Mouse (Mus musculus) urinary bladder, adult 18-20 months (tissue): ENCODE measurements around the gene Oas1g.
"Not testable (repeated sequence)": the region's sequence is repeated elsewhere in the genome, so short reads cannot be mapped to it uniquely, and the experiment has no call there.

Experiments
- DNase-seq, 2 experiments: peaks; one replicate each; pipeline ENCODE4 v3.0.0; 2022; ENCODE audit warnings: low spot score in 2 of 2, mixed read lengths in 2 of 2

The Oas1g gene

DNA sequence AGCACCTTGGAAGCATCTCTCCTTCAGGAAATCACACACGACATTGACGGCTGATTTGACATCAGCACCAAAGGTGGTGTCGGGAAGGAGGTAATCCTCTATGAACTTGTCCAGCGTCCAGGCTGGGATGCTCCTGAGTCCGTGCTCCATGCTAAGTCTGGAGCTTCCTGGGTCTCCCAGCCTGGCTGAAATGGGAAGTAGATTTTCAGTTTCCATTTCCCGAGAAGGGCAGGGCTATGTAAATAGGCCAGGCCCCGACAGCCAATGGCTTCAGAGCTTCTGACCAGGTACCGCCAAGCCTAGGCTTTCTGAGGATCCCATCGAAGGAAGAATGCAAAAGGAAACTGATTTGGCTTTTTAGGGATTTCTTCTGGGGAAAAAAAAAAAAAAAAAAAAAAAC lies at the start of gene Oas1g:
Gene Oas1g (minus strand): TSS at position 201 of the 400 bp plus-strand sequence.
- not testable (repeated sequence) for DNase-seq

DNA sequence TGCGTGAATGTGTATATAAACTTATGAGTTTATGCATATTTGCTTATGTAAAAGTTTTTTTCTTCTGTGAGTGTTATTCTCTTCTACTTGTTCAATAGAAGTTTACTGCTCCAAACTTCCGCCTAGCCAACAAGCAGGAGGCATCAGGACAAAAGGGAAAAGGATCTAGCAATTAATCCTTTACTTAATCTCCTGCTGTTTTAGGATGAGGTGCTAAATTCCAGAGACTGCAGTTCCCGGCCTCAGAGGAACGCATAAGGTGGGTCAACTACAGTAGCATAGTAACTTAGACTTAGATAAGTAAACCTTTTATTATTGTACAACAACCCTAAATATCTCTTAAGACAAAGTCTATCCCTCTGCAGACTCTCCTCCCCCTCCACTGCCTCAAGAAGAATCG lies 46.6 kb upstream of the Oas1g start:
- no peak for DNase-seq

DNA sequence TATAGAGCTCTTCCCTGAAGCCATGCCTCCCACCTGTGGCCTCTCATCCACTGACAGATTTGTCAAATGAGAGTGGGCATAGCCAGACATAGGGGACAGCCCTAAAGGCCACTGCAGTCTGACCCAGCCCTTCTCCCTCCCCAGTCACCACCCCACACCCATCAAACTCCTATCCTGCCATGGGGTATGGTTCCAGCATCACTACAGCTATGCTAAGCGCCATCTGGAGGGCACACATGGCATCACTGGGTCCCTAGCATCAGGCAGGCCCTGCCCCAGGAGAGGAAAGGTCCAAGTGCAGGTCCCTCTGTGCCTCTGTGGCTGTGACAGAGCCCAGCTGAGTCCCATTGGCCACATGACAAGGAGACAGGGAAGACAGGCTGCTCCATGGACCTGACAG lies 39.6 kb upstream of the Oas1g start:
- no peak for DNase-seq

DNA sequence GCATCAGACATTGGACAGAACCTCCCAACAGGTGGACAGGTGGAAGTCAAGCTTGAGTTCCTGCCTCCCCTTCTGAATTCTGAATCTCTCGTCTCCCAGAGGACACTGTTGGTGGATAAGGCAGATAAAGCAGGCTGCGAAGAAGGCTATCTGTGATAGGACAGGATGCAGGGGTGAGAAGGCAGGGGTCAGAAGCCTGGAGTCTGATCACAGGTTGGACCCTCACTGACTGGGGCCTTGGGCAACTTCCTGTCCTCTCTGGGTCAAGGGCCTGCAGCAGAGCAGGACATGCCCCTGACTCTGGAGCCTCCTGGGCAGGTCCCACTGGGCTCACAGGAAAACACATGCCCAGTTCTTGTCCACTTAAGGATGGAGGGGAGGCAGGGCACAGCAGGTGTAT lies 38.9 kb upstream of the Oas1g start:
- DNase-seq: not testable (repeated sequence)

DNA sequence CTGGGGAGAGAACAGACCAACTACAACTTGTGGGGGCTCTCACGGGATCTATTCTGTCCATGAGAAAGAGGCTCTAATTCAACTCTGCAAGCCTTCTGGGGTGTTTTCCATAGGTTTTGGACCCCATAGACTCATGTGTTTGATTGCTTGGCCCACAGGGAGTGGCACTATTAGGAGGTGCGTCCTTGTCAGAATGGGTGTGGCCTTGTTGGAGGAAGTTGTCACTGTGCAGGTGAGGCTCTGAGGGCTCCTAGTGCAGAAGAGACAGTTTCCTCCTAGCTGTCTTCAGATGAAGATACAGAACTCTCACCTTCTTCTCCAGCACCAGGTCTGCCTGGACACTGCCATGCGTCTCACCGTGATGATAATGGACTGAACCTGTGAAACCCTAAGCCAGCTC lies 37.1 kb upstream of the Oas1g start:
- not testable (repeated sequence) for DNase-seq

DNA sequence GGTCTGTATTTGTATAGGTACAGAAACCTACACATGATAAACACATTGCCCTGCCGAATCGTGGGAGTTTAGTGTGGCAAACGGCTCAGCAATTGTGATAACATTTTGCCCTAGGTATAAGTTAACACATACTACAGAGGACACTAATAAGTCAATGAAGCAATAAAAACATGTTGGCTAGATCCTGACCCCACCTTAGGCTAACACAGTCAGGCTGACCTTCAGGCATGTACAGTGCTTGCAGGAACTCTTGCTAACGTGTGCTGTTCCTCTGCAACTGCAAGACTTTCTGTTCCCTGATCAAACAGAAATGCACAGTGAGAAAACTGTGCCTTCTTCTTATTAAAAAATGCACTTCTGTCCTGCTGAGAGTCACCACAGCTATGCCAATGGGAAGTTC lies 36.6 kb upstream of the Oas1g start:
- no peak for DNase-seq

DNA sequence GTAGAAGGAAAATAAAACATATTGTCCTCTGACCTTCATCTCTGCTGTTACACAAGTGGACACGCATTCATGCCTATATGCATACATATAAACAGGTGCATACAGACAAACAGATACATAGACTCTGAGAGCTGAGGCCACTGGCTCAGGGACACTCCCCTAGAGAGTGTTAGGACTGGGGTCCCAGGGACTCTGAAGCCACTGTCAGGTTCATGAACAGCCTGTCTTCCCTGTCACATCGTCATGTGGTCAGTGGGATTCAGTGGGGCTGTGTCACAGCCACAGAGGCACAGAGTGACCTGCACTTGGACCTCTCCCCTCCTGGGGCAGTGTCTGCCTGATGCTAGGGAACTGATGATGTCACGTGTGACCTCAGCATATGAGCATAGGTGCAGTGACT lies 32.9 kb upstream of the Oas1g start:
- DNase-seq: no peak

DNA sequence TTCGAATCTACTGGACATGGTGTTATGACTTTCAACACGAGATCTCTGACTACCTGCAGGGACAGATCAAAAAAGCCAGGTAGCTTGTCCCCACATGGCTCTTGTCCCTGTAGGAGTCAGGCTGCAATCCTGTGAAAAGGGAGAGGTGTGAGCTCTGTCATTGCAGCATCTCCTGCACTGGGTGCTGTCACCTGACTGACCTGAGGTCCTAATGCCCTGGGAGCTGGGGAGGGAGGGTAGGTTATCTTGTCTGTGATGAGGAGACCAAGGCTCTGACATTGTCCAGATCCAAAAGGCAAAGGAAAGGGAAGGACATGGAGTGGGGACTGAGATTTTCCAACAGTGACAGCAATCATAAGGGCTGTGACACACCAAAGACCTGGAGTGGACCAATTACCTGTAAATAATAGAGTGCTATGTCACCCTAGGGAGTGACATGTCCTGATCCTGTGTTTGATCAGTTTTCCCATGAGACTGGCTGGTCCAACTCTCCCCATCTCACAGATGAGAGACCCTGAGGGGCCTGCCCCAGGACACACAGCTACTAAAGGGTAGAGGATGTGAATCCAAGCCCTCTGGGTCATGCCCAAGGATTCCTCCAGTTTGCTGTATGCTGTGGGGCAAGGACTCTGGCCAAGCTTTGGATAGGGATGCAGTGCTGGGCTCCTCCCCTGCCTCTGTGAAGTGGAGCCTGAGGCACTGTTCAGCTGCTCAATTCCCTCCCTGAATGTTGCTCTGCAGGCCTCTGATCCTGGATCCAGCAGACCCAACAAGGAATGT lies 31.9 kb upstream of the Oas1g start:
- not testable (repeated sequence) for DNase-seq

DNA sequence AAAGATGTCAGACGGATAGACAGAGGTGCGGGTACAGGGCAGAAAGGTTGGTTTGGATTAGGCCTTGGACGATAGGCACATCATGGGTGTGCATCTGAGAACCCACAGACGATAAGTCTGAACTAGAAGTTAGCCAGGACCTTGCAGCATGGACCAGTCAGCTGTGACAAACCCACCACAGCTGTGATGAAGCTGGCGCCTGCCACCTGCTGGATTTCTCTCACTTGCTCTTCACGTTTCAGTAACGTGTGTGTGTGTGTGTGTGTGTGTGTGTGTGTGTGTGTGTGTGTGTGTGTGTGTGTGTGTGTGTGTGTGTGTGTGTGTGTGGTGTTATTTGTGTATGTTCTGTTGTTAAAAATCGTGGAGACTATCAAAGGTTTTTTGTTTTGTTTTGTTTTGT lies 26.8 kb upstream of the Oas1g start, which contains the start of gene Oas1d:
Gene Oas1d (plus strand): TSS at position 333 of the 400 bp plus-strand sequence.
- not testable (repeated sequence) for DNase-seq

DNA sequence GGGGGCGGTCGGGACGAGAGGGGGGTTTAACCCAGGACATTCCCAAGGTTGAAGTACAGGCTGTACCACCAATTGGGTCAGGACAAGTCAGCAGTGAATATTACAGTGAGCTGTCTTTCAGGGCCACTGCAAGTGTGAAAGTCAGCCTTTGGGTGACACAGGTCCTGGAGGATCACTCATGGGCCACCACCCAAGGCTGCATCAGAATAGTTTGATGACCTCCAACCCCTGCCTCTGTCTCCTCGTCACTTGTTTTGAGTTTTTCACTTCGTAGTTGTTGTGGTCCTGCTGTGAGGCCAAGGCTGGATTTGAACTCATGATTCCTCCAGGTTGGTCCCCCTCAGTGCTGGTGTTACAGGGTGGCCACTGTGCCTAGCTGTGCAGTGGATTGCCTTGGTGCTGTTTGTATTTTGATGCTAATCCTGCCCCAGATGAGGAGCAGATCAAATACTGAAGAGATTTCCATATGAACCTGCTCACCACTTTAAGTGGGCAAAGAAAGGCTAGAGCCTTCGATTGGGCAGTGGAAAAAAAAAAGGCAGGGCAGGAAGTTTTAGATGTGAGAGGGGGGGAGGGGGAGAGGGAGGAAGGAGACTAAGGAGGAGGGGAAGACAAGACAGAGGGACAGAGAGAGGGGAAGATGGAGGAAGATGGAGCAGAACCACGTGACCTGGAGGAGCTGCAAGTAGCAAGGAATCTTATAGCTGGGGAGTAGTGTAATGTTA lies 20.9 kb upstream of the Oas1g start:
- no peak for DNase-seq

DNA sequence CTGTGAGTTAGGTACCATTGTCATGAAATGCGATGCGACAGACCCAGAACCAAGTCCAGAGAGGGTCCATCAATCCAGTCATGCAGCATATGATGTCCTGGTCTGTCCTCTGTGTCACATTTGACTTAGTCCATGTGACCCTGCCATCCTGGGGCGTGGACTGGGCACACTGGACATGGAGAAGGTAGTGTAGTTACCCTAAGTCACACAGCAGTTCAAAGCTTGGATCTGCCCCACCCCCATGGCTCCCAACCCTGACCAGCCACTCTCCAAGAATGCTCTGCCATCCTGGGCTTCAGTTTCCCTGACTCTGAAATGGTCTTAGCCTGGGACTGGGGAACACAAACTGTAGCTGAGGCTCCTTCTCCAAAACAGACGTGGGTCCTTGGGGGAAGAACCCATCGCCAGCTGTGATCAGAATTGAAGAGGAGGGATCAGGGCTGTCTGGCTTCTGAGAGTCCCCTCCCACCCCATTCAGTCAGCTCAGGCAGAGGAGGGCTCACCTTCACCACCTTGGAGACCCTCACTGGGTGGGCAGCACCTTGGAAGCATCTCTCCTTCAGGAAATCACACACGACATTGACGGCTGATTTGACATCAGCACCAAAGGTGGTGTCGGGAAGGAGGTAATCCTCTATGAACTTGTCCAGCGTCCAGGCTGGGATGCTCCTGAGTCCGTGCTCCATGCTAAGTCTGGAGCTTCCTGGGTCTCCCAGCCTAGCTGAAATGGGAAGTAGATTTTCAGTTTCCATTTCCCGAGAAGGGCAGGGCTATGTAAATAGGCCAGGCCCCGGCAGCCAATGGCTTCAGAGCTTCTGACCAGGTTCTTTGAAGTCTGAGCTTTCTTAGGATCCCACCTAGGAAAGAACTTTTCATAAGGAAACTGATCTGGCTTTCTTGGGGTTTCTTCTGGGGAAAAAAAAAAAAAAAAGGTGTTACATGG lies 19.6 kb upstream of the Oas1g start, which contains the start of gene Oas1a:
Gene Oas1a (minus strand): TSS at position 731 of the 943 bp plus-strand sequence.
- DNase-seq: not testable (repeated sequence)

DNA sequence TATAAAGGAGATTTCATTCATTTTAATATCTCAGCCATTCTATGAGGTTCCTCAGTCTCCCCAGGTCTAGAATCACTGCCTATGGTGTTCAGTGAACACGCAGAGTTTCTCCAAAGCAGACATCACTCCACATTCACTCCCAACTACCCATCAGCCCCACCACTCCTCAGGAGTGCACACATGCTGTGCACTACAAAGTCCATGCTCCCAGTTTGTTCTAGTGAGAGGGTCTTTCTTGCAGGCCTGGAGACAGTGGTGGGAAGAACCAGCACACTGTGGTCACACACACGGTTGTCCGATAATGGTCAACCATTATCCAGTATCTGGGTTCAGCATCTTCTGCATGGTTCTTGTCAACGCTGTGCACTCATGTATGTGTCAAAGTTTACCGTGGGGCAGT lies 14.6 kb upstream of the Oas1g start:
- no peak for DNase-seq

DNA sequence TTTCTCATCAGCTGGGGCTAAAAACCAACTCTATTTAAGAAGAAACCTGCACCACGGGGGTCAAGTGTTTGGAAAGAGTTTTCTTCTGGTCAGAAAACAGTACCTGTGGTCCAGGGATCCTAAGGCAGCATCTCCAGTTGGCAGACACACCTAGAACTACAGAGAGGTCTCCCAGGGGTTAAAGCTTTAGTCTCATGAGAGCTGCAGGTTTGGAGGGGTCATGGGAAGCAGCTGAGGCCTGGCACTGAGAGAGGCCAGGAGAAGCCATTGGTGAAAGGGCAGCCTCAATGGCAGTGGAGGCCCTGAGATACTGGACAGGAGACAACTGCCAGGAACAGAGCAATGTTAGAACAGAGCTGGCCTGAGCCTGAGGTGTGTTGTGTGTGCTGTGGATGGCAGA lies 13.3 kb upstream of the Oas1g start:
- no peak for DNase-seq

DNA sequence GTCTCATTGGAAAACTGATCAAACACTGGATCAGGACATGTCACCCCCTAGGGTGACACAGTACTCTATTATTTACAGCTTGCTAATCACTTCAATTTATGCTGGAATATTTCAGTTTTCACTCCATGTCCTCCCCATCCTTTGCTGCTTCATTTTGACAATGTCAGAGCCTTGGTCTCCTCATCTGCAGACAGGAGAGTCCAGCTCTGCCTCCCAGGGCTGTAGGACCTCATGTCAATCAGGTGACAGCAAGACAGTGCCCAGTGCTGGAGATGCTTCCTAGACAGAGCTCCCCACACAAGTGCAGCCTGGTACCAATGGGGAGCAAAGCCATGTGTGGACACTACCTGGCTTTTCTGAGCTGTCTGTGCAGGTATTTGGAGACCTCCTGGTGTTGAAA lies 11.3 kb upstream of the Oas1g start:
- DNase-seq: no peak

DNA sequence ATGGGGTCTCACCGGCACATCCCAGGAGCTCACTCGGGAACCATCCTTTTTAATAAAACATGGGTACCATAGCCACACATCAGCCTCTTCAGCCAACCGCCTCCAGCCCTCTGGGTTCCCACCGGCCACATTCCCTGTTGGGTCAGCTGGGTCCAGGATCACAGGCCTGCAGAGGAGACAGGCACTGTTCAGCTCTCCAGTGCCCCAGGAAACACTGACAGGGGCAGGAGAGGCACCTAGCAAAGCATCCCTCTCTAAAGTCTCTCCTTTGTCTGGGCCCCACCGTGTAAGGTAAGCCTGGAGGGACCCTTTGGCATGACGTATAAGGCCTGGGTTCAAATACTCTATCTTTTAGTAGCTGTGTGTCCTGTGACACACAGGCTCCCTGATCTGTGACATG lies 10.9 kb upstream of the Oas1g start:
- no peak for DNase-seq

DNA sequence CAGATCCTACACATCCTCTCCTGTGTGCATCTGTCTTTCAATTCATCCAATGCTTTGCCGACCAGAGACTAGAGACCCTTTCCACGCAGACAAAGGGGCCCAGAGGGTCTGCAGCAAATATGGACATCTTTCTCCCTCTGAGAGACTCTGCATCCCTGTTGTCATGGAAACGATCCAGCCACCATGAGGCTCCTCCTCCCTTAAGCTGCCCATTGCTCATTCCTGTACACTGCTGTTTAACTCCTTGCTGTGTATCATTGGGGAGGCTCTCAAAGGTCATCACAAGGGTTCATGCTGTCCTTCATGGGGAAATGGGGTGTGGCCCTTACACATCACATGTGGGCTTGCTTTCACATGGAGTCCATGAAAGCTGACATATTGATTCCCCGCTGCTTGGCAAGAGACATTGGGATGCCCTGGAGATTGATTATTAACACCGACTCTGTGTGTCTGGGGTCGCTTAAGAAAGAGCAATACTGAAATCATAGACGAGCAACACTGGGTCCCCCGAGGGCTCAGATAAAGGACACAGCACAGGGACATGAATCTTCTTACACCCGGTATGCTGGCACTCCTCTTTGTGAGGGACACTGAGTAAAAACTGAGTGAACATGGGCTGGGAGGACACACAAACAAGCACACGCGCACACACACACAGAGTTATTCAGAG lies 8.0 kb upstream of the Oas1g start:
- no peak for DNase-seq

DNA sequence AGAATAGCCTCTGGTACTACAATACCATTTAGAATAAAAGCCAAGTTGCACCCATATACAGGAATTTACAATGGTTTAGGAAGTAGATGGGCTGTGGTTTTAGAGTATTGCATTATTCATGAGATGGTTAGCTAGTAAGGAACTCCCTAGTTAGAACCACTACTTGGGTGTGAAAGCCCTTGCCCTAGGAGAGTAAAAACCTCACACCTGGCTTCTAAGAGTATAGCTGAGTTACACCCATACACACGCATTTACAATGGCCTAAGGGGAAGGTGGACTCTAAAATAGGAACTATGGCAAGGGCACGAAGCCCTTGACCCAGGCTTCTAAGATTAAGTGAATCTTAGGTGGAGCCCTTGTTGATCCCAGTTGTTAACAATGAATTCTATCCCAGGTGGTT lies 7.3 kb upstream of the Oas1g start:
- not testable (repeated sequence) for DNase-seq

DNA sequence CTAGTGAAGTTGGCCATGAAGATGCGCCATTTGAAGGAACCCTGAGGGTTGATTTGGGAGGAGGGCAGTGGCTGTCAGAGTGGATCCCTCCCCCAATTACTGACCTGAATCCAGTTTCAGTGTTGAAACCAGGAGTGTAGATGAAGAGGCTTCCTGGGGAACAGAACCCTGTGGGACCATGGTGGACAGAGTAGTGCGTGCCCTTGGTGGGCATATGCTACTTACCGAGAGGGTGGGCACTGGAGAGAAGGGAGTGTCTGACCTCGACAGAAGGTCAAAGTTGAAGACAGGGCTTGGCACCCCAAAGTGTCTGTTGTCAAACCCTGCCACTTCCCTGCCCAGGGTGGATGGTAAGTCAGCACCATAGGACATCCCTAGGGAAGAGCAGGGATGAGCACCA lies 6.5 kb upstream of the Oas1g start:
- not testable (repeated sequence) for DNase-seq

DNA sequence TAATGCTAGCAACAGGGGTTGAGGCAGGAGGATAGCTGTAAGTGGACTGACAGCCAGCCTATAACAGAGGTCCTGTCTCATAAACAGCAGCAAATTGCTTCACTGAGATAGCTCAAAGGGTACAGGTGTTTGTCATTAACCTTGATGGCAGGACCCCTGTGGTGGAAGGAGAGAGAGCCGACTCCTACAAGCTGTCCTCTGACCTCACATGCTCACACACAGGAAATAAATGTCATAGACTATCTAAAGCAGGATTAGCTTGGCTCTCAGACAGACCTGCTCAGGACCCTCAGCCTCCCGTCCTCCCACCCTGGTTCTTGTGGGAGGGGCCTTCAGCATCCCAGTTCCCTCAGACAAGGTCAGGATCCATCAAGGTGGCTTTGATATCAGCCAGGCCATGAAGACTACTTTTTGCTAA lies 4.8 kb upstream of the Oas1g start:
- no peak for DNase-seq

DNA sequence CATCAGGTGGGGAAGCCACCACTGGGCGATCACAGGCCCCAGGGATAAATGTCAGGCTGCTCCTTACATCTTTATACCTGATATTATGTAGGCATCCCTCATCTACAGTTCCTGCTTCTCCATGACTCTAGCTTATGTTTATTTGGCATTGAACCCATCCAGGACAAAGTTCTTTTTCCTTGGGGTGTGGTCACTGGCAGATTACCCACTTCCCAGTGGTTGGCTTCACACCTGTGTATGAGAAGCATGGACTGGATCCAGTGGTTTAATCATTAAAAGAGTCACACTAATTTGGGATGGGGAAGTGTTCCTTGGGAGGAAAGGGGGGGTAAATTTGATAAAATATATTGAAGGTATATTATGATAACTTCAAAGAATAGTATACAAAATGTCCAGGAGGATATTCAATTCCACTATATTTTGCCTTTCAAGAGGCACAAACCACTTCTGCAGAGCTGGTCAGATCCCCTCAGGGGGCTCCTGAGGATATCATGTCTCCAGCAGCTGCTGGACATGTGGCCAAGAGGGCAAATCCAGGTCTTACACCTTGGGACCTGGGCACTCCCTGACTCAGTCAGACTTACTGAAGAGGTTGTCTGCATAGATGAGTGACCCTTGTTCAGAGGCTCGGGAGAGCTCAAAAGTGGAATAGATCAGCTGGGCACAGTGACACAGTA lies 4.3 kb upstream of the Oas1g start:
- DNase-seq: not testable (repeated sequence)

DNA sequence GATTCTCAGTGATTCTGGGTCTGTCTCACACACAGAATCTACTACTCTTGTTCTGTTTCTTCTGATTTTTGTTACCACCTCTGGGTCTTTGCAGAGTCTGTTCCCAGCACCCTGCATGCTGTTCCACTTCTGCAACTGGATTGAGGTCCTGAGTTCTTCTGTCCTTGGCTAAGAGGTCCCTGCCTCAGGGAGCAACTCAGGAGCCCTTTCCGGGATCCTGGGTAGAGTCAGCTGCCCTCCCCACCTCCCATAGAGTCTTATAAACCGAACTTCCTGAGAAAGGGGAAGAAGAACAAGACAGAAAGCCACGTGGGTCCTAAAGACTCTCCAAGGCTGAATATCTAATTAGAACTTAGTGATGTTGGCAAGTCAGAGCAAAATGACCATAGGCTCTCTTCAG lies 3.6 kb upstream of the Oas1g start:
- DNase-seq: no peak
